Mouse (Mus musculus) cerebral cortex, adult 2 months (tissue): ENCODE measurements around the gene Fbxo2.

ENCODE experiments used
- WGBS: fragments of 180-500 bp; shearing (Covaris S2); methylation state at CpG from one replicate; pipeline ENCODE4 v1.1.7; 2018; 5-methylcytosine and 5-hydroxymethylcytosine counted together

Gene Fbxo2

GRCm38 (mm10) chr4:148174495-148174862 is 14.1 kb downstream of the Fbxo2 start:
- WGBS, result 25% methylated on average over 12 of the region's 12 CpGs

DNA sequence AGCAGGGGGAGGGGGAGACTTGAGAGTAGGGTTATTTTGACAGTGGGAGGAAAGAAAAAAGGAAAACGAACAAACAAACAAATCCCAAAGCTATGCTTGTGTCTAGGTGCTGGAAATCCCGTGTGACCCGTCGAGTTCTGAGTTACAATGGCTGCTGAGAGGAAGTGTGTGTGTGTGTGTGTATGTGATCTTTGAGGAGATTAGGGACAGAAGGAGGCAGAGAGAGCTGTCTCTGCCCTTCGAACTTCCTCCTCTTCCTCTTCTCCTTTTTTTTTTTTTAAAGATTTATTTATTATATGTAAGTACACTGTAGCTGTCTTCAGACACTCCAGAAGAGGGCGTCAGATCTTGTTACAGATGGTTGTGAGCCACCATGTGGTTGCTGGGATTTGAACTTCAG is 16.2 kb downstream of the Fbxo2 start:
- WGBS, result 73% methylated on average over 5 of the region's 6 CpGs

DNA sequence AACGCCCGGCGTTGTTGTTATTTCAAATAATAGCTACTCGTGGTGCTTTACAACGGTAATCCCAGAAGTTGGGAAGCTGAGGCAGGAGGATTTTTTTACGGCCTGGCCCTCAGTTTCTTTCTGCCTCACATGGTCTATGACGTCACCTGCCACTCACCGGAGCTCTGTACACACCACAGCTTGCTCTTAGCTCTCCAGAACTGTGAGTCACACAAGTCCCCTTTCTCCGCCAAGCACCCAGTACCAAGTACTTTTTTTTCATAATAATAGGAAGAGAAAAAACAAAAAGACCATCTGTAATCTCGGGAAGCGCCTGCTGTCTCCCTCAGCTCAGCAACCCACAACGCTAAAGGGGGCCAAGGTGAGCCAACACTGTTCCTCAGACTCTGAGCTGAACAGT is 21.1 kb downstream of the Fbxo2 start:
- WGBS, result 73% methylated on average over 12 of the region's 12 CpGs

DNA sequence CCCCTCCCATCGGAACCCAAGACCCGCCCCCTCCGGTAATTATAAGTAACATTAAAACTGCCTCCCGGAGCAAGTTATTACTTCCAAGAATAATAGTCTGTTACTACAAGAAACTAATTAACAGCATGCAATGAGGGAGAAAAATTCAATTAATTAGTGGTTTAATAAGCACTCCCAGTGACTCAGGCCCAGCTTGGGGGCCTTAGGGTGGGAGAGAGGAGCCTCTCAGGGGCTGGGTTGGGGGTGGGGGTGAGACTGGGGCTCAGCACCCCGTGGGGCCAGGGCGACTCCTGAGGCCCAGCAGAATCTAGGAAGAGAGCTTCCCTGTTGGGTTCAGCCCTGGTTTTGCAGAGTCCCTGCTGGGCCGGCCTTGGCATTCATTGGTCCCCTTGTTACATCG is 21.9 kb downstream of the Fbxo2 start:
- WGBS, result 39% methylated on average over 8 of the region's 8 CpGs

- 52% methylated on average over 9 of the region's 9 CpGs for WGBS
Measured at GRCm38 (mm10) chr4:148184564-148184963, 24.1 kb downstream of the Fbxo2 start.

- 75% methylated on average over 4 of the region's 4 CpGs for WGBS
Measured at GRCm38 (mm10) chr4:148185819-148186218, 25.4 kb downstream of the Fbxo2 start.

DNA sequence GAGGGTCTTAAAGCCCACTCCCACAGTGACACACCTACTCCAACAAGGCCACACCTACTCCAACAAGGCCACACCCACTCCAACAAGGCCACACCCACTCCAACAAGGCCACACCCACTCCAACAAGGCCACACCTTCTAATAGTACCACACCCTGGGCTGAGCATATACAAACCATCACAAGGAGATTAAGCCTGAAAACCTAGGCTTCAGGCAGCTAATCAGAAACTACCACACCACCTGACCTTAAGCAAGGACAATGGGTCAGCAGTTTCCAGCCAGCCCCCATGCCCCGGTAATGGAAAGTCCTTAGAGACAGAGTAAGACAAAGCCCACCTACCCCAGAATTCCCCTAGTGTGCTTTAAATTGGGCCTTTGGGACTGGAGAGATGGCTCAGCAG is 28.3 kb downstream of the Fbxo2 start:
- WGBS, result 97% methylated on average over 1 of the region's 1 CpGs

- 57% methylated on average over 11 of the region's 11 CpGs for WGBS
Measured at GRCm38 (mm10) chr4:148192707-148193245, 32.4 kb downstream of the Fbxo2 start.

GRCm38 (mm10) chr4:148198721-148199120 is 38.3 kb downstream of the Fbxo2 start:
- 60% methylated on average over 10 of the region's 10 CpGs for WGBS

DNA sequence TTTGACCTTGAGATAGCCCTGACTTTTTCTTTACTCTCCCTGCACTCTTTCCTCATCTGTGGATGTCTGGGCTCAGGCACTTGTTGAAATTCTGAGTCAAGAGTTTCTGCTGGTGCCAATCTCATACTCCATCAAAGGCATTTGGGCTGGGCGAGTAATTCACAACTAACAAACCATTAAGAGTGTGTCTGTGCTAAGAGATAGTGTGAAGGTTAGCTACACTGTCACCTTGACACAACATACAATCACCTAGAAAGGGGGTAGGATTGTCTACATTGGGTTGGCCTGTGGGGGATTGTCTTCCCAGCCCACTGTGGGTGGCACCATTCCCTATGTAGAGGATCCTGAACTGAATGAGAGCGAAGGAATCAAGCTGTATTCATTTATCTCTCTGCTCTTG is 43.1 kb downstream of the Fbxo2 start:
- 95% methylated on average over 2 of the region's 2 CpGs for WGBS

GRCm38 (mm10) chr4:148204061-148204872 is 43.8 kb downstream of the Fbxo2 start:
- WGBS, result 69% methylated on average over 15 of the region's 15 CpGs

GRCm38 (mm10) chr4:148204873-148205232 is 44.4 kb downstream of the Fbxo2 start:
- 66% methylated on average over 6 of the region's 6 CpGs for WGBS

- WGBS, result 44% methylated on average over 5 of the region's 5 CpGs
Measured at GRCm38 (mm10) chr4:148214460-148215136, 54.2 kb downstream of the Fbxo2 start.

- 49% methylated on average over 11 of the region's 11 CpGs for WGBS
Measured at GRCm38 (mm10) chr4:148215264-148215900, 55.0 kb downstream of the Fbxo2 start.
